8 mouse cellular contexts compared by ENCODE assay signal in the genomic region with DNA sequence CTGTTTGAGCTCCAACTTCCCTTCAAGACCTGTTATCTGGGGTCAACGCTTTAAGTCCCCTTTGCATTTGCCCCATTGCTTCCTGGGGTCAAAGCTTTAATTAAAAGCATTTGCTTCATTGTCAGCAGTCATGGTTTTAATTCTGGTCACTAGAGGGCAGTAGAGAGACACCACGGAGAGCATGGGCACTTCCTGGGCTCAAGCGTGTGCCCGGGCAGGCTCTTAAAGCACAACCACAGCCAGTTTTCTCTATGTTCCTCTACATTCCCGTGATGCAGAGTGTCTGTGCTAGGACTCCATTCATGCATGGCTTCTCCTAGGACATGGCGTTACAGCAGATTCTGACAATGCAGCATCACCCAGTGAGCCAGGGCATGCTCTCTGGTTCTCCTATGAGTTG.
DNase-seq lines count a peak whose midpoint lies in the region; ATAC-seq lines count a peak whose summit lies in the region.

No protein-coding gene starts in this region.

- no peak overlapping the region for H3K4me3 ChIP-seq in kidney, embryonic 16.5 days (ENCODE audit: low read length)
- no peak overlapping the region for H3K4me3 ChIP-seq in lung, embryonic 16.5 days (ENCODE audit: low read length)

- H3K9ac ChIP-seq in kidney, embryonic 16.5 days (replicated peaks; ENCODE audit: low read length): no peak overlapping the region
- no peak overlapping the region for H3K9ac ChIP-seq in lung, embryonic 16.5 days (ENCODE audit: low read length)

- DNase-seq in frontal cortex, postnatal 36 days (ENCODE audit: low spot score in 2 of 2): peak; percentile 26 to 54
- no peak for DNase-seq in frontal cortex, postnatal 14 days (ENCODE audit: low spot score in 2 of 2)
- peak; percentile 4 for DNase-seq in urinary bladder, postnatal 14 days (ENCODE audit: low spot score)
- DNase-seq in urinary bladder, postnatal 36 days (ENCODE audit: low spot score in 2 of 2): no peak
- DNase-seq in embryo, embryonic 11.5 days (ENCODE audit: low read depth, low spot score): peak; percentile 24
- DNase-seq in spleen, adult 18-20 months: no peak

- no peaks in the 10 kb centered on the region for H3K4me1 ChIP-seq in kidney, embryonic 16.5 days (ENCODE audit: insufficient read depth, low read length)
- H3K4me1 ChIP-seq in lung, embryonic 16.5 days (replicated peaks; ENCODE audit: control insufficient read depth, insufficient read depth, low read length): no peaks in the 10 kb centered on the region

- WGBS in kidney, embryonic 16.5 days: 31% methylated on average over 6 of the region's 6 CpGs
- 29% methylated on average over 6 of the region's 6 CpGs for WGBS in lung, embryonic 16.5 days

- H3K27me3 ChIP-seq in kidney, embryonic 16.5 days (ENCODE audit: insufficient read depth, low read length): no peaks in the 10 kb centered on the region
- no peaks in the 10 kb centered on the region for H3K27me3 ChIP-seq in lung, embryonic 16.5 days (ENCODE audit: control insufficient read depth, insufficient read depth, low read depth, low read length)

- H3K36me3 ChIP-seq in kidney, embryonic 16.5 days (ENCODE audit: insufficient read depth, low read length): no peaks in the 10 kb centered on the region
- H3K36me3 ChIP-seq in lung, embryonic 16.5 days (ENCODE audit: control insufficient read depth, insufficient read depth, low read length): no peaks in the 10 kb centered on the region

- H3K27ac ChIP-seq in kidney, embryonic 16.5 days (ENCODE audit: low read length): no peak overlapping the region
- no peak overlapping the region for H3K27ac ChIP-seq in lung, embryonic 16.5 days (ENCODE audit: low read length)

- 0 out of 2 replicates have a peak, but pooled peaks have one; percentile 54 for ATAC-seq in kidney, embryonic 16.5 days (ENCODE audit: low FRiP score, low TSS enrichment)
- peak; percentile 51; the same call in 1 of the 2 replicates for ATAC-seq in lung, embryonic 16.5 days (ENCODE audit: low read depth)

- no peak overlapping the region for H3K4me2 ChIP-seq in kidney, embryonic 16.5 days (replicated peaks; ENCODE audit: low read depth, low read length)
- H3K4me2 ChIP-seq in lung, embryonic 16.5 days (ENCODE audit: low read depth, low read length): no peak overlapping the region

- H3K9me3 ChIP-seq in kidney, embryonic 16.5 days (ENCODE audit: low read length): no peaks in the 10 kb centered on the region
- H3K9me3 ChIP-seq in lung, embryonic 16.5 days (ENCODE audit: control insufficient read depth, low read length): no peaks in the 10 kb centered on the region

Comparison
In these comparisons a context has a peak if more than half of its experiments do, and no peak if none do; other contexts are left out.
1. DNase-seq: peak in frontal cortex, postnatal 36 days (2 of 2), urinary bladder, postnatal 14 days (single experiment) and embryo, embryonic 11.5 days (single experiment); none in frontal cortex, postnatal 14 days (0 of 2), urinary bladder, postnatal 36 days (0 of 2) and spleen, adult 18-20 months (0 of 2).